Mouse (Mus musculus): ENCODE results near the gene Ggnbp2. TPM values are rescaled to one million over a fixed set of nuclear protein-coding genes. Genes with fewer than 3 reads are reported as not detected.

The Ggnbp2 gene
- polyA plus RNA-seq, 1 experiment, result 25.4 TPM

DNA sequence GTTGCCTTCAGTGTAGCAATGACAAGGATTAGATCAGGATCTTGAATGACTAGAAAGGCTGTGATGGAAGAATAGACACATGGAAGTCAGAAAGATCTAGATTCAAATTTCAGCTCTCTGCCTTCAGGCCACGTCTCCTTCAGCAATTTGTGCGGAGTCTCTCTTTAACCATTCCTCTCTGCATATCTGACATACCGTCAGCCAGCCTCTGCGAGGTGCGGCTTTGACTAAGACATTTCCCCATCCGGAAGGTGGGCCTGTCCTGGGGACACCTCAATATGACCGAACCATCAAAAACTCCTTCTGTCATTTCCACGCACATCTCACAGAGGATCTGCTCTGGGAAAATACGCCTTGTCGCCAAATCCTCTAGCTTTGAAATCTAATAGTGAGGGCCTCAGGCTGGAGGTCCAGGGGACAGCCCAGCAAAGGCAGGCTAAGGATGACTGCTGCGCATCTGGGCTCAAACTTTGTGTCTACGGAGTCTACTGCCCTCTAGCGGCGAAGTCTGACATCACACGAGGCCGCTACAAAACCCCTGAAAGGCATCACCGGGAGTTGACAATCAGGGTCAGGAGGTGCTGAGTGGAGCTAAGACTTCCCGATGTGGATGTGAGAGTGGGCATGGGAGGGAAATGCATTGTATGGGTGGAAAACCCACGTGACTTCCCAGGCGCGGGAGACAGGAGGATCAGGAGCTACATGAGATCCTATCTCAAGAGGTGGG lies 72.8 kb downstream of the Ggnbp2 start:
- no peaks in the 10 kb centered on the region for H3K4me1 ChIP-seq (ENCODE audit: control insufficient read depth, insufficient read depth, insufficient read length)
- no peak overlapping the region for H3K27ac ChIP-seq (ENCODE audit: insufficient read depth, low read length)
- WGBS, result 27% methylated on average over 21 of the region's 21 CpGs
- no peaks in the 10 kb centered on the region for H3K27me3 ChIP-seq (ENCODE audit: control insufficient read depth, insufficient read depth, low read length)
- no peaks in the 10 kb centered on the region for H3K36me3 ChIP-seq (ENCODE audit: control insufficient read depth, insufficient read depth, low read length)
- TF ChIP-seq POLR2A (IDR thresholded peaks at IDR 0.05; ENCODE audit: low read depth, low read length) (no peak), CTCF (IDR thresholded peaks at IDR 0.05; ENCODE audit: extremely low read depth, insufficient read depth, insufficient read length, insufficient replicate concordance) (peak; percentile 86; the same call in 1 of the 2 replicates)
- no peak overlapping the region for H3K4me3 ChIP-seq (ENCODE audit: extremely low read depth, insufficient read depth, insufficient read length)
- peak; percentile 32 to 51 for DNase-seq (ENCODE audit: low read depth in 1 of 2, low spot score in 2 of 2)

DNA sequence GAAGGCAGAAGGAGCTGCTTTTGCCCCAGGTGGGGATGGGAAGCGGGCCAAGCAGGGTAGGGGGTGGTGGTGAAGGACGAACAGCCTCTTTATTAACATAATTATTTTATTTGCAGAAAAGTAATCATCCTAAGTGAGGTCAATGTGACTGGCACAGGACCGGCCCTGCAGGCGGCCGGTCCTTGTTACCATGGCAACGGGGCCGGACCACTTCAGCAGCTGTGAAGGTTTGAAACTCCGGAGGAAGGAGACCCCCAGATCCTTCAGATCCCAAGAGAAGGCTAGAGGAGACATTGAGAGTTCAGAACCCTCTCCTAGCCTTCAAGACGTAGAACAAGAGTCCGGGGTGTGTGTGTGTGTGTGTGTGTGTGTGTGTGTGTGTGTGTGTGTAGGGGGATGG lies 73.6 kb downstream of the Ggnbp2 start:
- no peak for TF ChIP-seq POLR2A (IDR thresholded peaks at IDR 0.05; ENCODE audit: low read depth, low read length)
- TF ChIP-seq CTCF (IDR thresholded peaks at IDR 0.05; ENCODE audit: extremely low read depth, insufficient read depth, insufficient read length, insufficient replicate concordance), result no peak
- WGBS, result 65% methylated on average over 10 of the region's 10 CpGs
- H3K4me3 ChIP-seq (ENCODE audit: extremely low read depth, insufficient read depth, insufficient read length), result no peak overlapping the region
- no peak overlapping the region for H3K27ac ChIP-seq (ENCODE audit: insufficient read depth, low read length)
- DNase-seq (ENCODE audit: low read depth in 1 of 2, low spot score in 2 of 2), result no peak
- no peaks in the 10 kb centered on the region for H3K36me3 ChIP-seq (ENCODE audit: control insufficient read depth, insufficient read depth, low read length)
- H3K4me1 ChIP-seq (ENCODE audit: control insufficient read depth, insufficient read depth, insufficient read length), result no peaks in the 10 kb centered on the region
- no peaks in the 10 kb centered on the region for H3K27me3 ChIP-seq (ENCODE audit: control insufficient read depth, insufficient read depth, low read length)

DNA sequence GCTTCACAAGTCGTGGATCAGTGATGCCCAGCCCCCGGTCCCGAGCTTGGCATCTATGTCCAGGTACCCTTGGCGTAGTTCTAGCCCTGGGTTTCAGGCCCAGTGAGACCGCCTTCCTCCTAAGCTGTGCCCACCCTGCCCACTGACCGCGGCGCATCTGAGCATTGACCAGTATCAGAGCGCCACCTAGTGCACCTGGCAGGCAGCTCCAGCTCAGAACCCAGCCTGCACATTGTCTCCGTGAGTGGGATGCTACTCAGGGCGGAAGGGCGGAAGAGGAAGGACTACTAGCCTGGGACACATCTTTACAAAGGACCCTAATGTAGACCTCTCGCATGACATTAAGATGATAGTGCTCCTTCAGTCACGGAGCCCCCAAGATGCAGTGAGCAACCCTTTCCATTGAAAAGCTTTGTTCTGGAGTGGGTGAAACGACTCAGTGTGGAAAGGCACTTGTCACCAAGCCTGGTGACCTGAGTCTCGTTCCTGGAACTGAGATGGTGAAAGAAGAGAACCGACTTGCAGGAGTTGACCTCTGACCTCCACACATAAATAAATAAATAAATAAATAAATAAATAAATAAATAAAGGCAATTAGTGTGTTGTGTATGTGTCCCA lies 76.0 kb downstream of the Ggnbp2 start:
- DNase-seq (ENCODE audit: low read depth in 1 of 2, low spot score in 2 of 2), result peak in 1 of 2 experiments; percentile 37
- TF ChIP-seq CTCF (IDR thresholded peaks at IDR 0.05; ENCODE audit: extremely low read depth, insufficient read depth, insufficient read length, insufficient replicate concordance) (peak; percentile 62; the same call in 1 of the 2 replicates), POLR2A (IDR thresholded peaks at IDR 0.05; ENCODE audit: low read depth, low read length) (no peak)
- Histone ChIP-seq H3K4me1 (ENCODE audit: control insufficient read depth, insufficient read depth, insufficient read length) (no peaks in the 10 kb centered on the region), H3K27ac (ENCODE audit: insufficient read depth, low read length) (no peak overlapping the region), H3K27me3 (ENCODE audit: control insufficient read depth, insufficient read depth, low read length) (no peaks in the 10 kb centered on the region), H3K4me3 (ENCODE audit: extremely low read depth, insufficient read depth, insufficient read length) (no peak overlapping the region), H3K36me3 (ENCODE audit: control insufficient read depth, insufficient read depth, low read length) (no peaks in the 10 kb centered on the region)
- WGBS, result 14% methylated on average over 17 of the region's 17 CpGs

DNA sequence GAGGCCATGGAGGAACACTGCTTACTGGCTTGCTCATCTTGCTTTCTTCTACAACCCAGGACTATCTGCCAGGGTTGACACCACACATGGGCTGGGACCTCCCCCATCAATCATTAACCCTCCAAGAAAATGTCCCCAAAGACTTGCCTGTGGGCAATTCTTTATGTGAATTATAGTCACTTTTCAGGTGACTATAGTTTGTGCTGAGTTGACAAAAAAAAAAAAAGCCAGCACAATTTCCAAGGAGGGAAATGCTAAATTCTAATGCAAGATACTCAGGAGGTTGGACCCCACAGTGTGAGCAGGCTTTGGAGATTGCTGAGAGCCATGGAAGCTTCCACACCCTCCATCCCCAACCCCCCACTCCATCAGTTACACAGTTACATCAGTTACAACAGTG lies 77.1 kb downstream of the Ggnbp2 start:
- no peak for TF ChIP-seq CTCF (IDR thresholded peaks at IDR 0.05; ENCODE audit: extremely low read depth, insufficient read depth, insufficient read length, insufficient replicate concordance)
- no peak for TF ChIP-seq POLR2A (IDR thresholded peaks at IDR 0.05; ENCODE audit: low read depth, low read length)
- Histone ChIP-seq H3K4me1 (ENCODE audit: control insufficient read depth, insufficient read depth, insufficient read length) (no peaks in the 10 kb centered on the region), H3K4me3 (ENCODE audit: extremely low read depth, insufficient read depth, insufficient read length) (no peak overlapping the region), H3K27me3 (ENCODE audit: control insufficient read depth, insufficient read depth, low read length) (no peaks in the 10 kb centered on the region), H3K36me3 (ENCODE audit: control insufficient read depth, insufficient read depth, low read length) (no peaks in the 10 kb centered on the region), H3K27ac (ENCODE audit: insufficient read depth, low read length) (no peak overlapping the region)
- DNase-seq (ENCODE audit: low read depth in 1 of 2, low spot score in 2 of 2), result no peak

DNA sequence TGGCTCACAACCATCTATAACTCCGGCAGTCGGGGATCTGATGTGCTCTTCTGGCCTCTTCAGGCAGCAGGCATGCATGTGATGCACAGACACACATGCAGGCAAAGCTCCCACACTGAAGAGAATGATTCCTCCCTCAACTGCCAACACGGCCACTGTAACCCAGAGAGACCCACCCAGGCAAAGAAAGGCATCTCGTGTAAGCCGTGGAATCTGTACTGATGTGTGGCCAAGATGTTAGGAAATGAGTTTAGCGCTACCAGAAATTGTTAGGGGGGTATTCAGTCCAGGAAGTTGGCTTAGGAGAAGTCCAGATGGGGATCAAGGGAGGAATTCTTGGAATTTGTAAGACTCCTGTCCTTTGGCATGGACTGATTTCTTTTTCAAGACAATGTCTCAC lies 80.2 kb downstream of the Ggnbp2 start:
- Histone ChIP-seq H3K27ac (ENCODE audit: insufficient read depth, low read length) (no peak overlapping the region), H3K4me3 (ENCODE audit: extremely low read depth, insufficient read depth, insufficient read length) (no peak overlapping the region), H3K4me1 (ENCODE audit: control insufficient read depth, insufficient read depth, insufficient read length) (no peaks in the 10 kb centered on the region), H3K36me3 (ENCODE audit: control insufficient read depth, insufficient read depth, low read length) (no peaks in the 10 kb centered on the region), H3K27me3 (ENCODE audit: control insufficient read depth, insufficient read depth, low read length) (no peaks in the 10 kb centered on the region)
- 67% methylated on average over 6 of the region's 6 CpGs for WGBS
- TF ChIP-seq POLR2A (IDR thresholded peaks at IDR 0.05; ENCODE audit: low read depth, low read length), result no peak
- TF ChIP-seq CTCF (IDR thresholded peaks at IDR 0.05; ENCODE audit: extremely low read depth, insufficient read depth, insufficient read length, insufficient replicate concordance), result no peak
- no peak for DNase-seq (ENCODE audit: low read depth in 1 of 2, low spot score in 2 of 2)

Other genes with a start within 250 kb of the Ggnbp2 start
- gene Mrm1, start 51.3 kb downstream of the Ggnbp2 start, polyA plus RNA-seq (2012; rRNA removed), result 18.9 and 19.4 TPM in 2 replicates
- gene Dhrs11, start 41.8 kb downstream of the Ggnbp2 start, polyA plus RNA-seq (2012; rRNA removed), result 88.9 and 126 TPM in 2 replicates
- gene Myo19, start 9.3 kb upstream of the Ggnbp2 start, polyA plus RNA-seq (2012; rRNA removed), result 5.3 and 5.5 TPM in 2 replicates
- gene Pigw, start 9.5 kb upstream of the Ggnbp2 start, polyA plus RNA-seq (2012; rRNA removed), result 2.2 and 2.4 TPM in 2 replicates
- gene Znhit3, start 45.5 kb upstream of the Ggnbp2 start, polyA plus RNA-seq (2012; rRNA removed), result 5.4 and 5.6 TPM in 2 replicates
- gene Car4, start 87.0 kb upstream of the Ggnbp2 start, polyA plus RNA-seq (2012; rRNA removed), result 0.06 and 0.13 TPM in 2 replicates